Mouse (Mus musculus) G1E (cell line): ENCODE results near the gene Pkig. TPM values are rescaled to one million over a fixed set of nuclear protein-coding genes. Genes with fewer than 3 reads are reported as not detected.
"Not testable (repeated sequence)": the region's sequence is repeated elsewhere in the genome, so short reads cannot be mapped to it uniquely, and the experiment has no call there.

Source experiments
- ATAC-seq: 2 replicates; pipeline ENCODE4 v1.8.0; 2016; ENCODE audit warnings: mild to moderate bottlenecking; ENCODE audit not compliant: insufficient number of reproducible peaks, poor library complexity, low FRiP score, severe bottlenecking; ENCODE audit errors: extremely low read depth
- DNase-seq: peaks from one replicate; pipeline ENCODE4 v3.0.0; 2012; ENCODE audit warnings: low spot score
- H3K27me3 ChIP-seq: 2 replicates; pipeline ENCODE4 v1.6.1; 2012; ENCODE audit warnings: mild to moderate bottlenecking, low read length, inconsistent platforms; ENCODE audit not compliant: insufficient read depth
- H3K36me3 ChIP-seq: replicated peaks from 2 replicates; pipeline ENCODE3; 2012; ENCODE audit warnings: mild to moderate bottlenecking, inconsistent platforms
- H3K4me1 ChIP-seq: 2 replicates; pipeline ENCODE4 v1.6.1; 2012; ENCODE audit warnings: low read depth, low read length, inconsistent platforms, mixed read lengths; ENCODE audit not compliant: insufficient read depth
- H3K4me3 ChIP-seq: 2 replicates; pipeline ENCODE4 v1.5.1; 2012; ENCODE audit warnings: low read depth, mild to moderate bottlenecking, inconsistent platforms, low read length, moderate library complexity, mixed read lengths
- H3K9me3 ChIP-seq: replicated peaks from 2 replicates; pipeline ENCODE4 v1.6.1; 2012; ENCODE audit warnings: inconsistent platforms
- CTCF ChIP-seq: IDR thresholded peaks from 2 replicates; pipeline ENCODE4 v1.5.1; 2012; ENCODE audit warnings: low read depth, low read length, inconsistent platforms, mixed read lengths
- GATA1 ChIP-seq: IDR thresholded peaks from 2 replicates; pipeline ENCODE4 v1.6.1; 2012; ENCODE audit warnings: borderline replicate concordance, low read length, inconsistent platforms, mixed read lengths
- GATA2 ChIP-seq: IDR thresholded peaks from 2 replicates; pipeline ENCODE4 v1.6.1; 2012; ENCODE audit warnings: low read depth, low read length, inconsistent platforms, borderline replicate concordance
- POLR2AphosphoS5 ChIP-seq: IDR thresholded peaks from 2 replicates; pipeline ENCODE4 v1.6.1; 2012; ENCODE audit warnings: low read depth, low read length, inconsistent platforms; ENCODE audit not compliant: insufficient replicate concordance
- TAL1 ChIP-seq: conservative IDR thresholded peaks from 2 replicates; pipeline ENCODE4 v1.6.1; 2012; ENCODE audit warnings: low read depth, low read length, inconsistent platforms, mixed read lengths
- polyA plus RNA-seq: library from polyadenylated mRNA; stranded (reverse); fragments of >175 nt; gene quantifications from 2 replicates; pipeline ENCODE4 v1.2.3, GENCODE M21; 2012
- total RNA-seq, 2 experiments: library from RNA; stranded (forward) in 1 of 2; stranded (reverse) in 1 of 2; fragments of 200-1000 nt in 1 of 2; fragments of >200 nt in 1 of 2; fragmentation: Nextera tagmentation in 1 of 2; gene quantifications; 2 replicates each; pipeline ENCODE4 v1.2.3; 2014 to 2017

Pkig gene
- total and polyA plus RNA-seq, 3 experiments: 28.8 to 166 (median 47.9) TPM

DNA sequence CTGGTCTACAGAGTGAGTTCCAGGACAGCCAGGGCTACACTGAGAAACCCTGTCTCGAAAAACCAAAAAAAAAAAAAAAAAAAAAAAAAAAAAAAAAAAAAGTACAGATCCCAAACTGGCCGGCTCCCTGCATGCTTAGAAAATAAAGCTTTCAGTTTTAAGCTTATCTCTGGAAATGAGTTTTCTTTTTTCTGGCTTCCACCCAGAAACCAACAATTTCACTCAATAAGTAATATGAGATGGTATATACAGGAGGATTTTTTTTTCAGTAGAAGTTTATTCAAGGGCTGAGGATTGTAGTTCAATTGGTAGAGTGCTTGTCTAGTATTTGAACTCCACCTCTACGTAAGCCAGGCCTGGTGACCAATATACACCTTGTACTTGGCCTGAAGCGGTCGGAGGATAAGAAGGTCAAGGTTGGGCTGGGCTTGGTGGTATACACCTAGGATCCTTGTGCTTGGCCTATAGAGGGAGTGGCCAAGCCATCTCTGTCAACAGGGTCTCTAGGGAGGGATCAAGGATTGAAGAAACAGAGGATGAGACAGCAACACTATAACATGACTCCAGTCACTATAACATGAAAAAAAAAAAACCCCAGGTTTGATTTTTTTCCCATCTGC is 11.6 kb upstream of the Pkig start:
- ATAC-seq (no peak), DNase-seq (no peak)
- peaks cover 2% of the 10 kb centered on the region for H3K36me3 ChIP-seq
- H3K27me3 ChIP-seq: no peaks in the 10 kb centered on the region
- peaks cover 16% of the 10 kb centered on the region for H3K4me1 ChIP-seq
- no peak for TF ChIP-seq CTCF
- TF ChIP-seq GATA2: no peak
- no peak for TF ChIP-seq TAL1
- no peak for TF ChIP-seq GATA1
- TF ChIP-seq POLR2AphosphoS5: no peak
- H3K9me3 ChIP-seq: no peaks in the 10 kb centered on the region
- no peak overlapping the region for H3K4me3 ChIP-seq

DNA sequence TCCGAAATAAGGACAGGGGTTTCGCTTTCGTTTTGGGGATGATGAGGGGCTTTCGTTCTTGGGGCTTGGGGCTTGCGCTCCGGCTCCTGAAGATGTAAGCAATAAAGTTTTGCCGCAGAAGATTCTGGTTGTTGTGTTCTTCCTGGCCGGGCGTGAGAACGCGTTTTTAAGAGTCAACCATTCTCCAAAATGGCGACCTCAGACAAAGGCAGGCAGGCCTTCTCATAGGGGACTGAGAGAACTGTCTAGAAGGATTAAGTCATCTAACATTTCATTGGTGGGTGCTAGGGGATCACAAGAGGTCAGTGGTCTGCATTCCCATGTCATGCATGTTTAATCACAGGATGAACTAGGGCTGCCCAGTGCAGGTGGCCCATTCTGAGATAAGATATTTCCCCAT is 2.5 kb upstream of the Pkig start:
- DNase-seq, H3K4me3 ChIP-seq, H3K9me3 ChIP-seq, H3K36me3 ChIP-seq, H3K27me3 ChIP-seq, ATAC-seq: not testable (repeated sequence)
- peaks cover 20% of the 10 kb centered on the region for H3K4me1 ChIP-seq

DNA sequence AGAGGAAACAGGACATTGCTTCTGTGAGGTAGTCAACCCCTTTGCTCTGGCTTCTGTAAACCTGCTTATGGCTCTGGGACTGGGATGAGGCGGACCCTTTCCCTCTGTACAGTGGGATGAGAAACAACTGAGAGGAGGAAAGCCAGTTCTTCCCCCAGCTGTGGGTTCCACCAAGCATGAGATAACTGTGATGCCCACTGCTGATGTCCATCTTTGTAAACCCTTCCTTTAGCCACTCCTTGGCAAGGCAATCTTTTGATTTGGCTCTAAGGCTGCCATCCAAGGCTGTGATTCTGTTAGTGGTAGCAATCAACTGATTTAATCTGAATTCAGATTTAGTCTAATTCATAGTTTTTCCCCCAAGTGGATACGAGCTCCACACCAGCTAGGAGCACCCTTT is 700 bp upstream of the Pkig start:
- Histone ChIP-seq H3K36me3 (peaks cover 22% of the 10 kb centered on the region), H3K9me3 (no peaks in the 10 kb centered on the region), H3K27me3 (no peaks in the 10 kb centered on the region), H3K4me3 (no peak overlapping the region), H3K4me1 (peaks cover 31% of the 10 kb centered on the region)
- TF ChIP-seq TAL1 (no peak), GATA2 (no peak), POLR2AphosphoS5 (no peak), GATA1 (no peak), CTCF (no peak)
- DNase-seq (no peak), ATAC-seq (no peak)

DNA sequence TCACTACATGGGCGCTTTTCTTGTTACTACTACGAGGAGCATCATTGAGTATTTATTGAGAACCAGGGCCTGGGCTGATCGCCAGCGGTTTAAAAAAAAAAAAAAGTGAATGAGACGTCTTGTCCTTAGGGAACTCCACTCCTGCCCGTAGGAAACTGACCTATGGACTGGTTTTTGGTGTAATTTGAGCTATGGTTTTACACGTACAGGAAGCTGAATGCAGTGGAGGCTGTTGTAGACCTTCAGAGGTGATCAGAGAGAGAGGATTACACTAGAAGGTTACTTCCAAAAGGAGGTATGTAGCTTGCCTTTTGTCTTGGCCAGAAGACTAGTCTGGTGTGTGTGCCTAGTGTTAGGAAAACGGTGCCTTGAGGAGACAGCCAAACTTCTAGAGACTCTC is 755 bp downstream of the Pkig start:
- H3K4me1 ChIP-seq: peaks cover 38% of the 10 kb centered on the region
- H3K9me3 ChIP-seq: no peaks in the 10 kb centered on the region
- peaks cover 23% of the 10 kb centered on the region for H3K36me3 ChIP-seq
- DNase-seq: no peak
- peak overlapping the region; percentile 84 for H3K4me3 ChIP-seq
- H3K27me3 ChIP-seq: no peaks in the 10 kb centered on the region
- ATAC-seq: no peak
- no peak for TF ChIP-seq GATA1
- TF ChIP-seq POLR2AphosphoS5: no peak
- TF ChIP-seq CTCF: no peak
- no peak for TF ChIP-seq TAL1
- TF ChIP-seq GATA2: no peak

DNA sequence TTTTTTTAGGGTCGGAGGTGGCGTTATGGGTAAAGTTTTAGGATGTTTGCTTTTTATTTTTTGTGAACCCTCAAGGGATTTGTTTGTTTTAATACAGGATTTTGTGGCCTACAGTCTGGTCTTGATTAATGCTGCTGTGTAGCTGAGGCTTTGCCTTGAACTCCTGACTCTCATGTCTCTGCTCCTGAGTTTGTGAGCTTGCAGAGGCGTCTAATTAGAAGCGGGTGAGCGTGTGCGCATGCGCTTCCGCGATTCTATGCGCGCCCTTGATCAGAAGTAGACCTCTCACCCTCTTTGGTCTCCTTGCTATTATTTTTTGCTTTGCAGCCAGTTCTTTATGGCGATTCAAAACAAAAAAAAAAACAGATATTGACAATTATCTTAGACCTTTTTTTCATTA is 1.2 kb downstream of the Pkig start:
- H3K36me3 ChIP-seq: peaks cover 28% of the 10 kb centered on the region
- peaks cover 39% of the 10 kb centered on the region for H3K4me1 ChIP-seq
- no peaks in the 10 kb centered on the region for H3K27me3 ChIP-seq
- no peak for TF ChIP-seq TAL1
- TF ChIP-seq GATA1: no peak
- peak overlapping the region; percentile 84; the same call in 1 of the 2 replicates for H3K4me3 ChIP-seq
- ATAC-seq: no peak
- DNase-seq: no peak
- H3K9me3 ChIP-seq: no peaks in the 10 kb centered on the region

DNA sequence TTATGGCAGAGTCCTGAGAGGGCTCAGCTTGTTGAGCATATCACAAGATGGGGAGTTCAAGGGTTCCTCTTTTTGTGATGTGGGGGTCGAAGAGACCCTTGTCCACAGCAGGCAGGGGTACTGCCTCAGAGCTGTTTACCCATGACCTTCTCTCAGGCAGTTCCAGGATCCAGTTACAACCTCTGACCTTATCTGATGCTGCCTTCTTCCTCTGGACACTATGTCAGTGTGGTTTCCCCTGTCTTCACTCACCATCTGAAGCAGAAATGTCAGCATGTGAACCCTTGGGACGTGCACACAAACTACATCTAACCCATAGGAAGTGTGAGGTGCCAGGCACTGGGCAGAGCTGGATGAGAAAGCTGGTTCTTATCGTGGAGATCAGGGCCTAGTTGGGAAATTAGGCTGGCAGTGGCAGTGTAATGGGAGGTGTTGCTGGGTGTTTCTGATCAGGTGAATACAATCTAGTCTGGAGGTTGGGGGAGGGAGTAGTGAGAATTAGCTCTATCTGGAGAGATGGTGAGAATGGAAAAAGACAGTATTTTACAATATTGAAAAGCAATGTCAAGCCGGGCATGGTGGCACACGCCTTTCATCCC is 2.0 kb downstream of the Pkig start:
- no peak overlapping the region for H3K4me3 ChIP-seq
- H3K36me3 ChIP-seq: peaks cover 32% of the 10 kb centered on the region
- H3K27me3 ChIP-seq: no peaks in the 10 kb centered on the region
- ATAC-seq (peak; percentile 55; the same call in 1 of the 2 replicates), DNase-seq (no peak)
- TF ChIP-seq GATA1 (no peak), POLR2AphosphoS5 (no peak), TAL1 (no peak), GATA2 (no peak), CTCF (no peak)
- peaks cover 39% of the 10 kb centered on the region for H3K4me1 ChIP-seq
- H3K9me3 ChIP-seq: no peaks in the 10 kb centered on the region
